Mouse (Mus musculus) cortical plate, adult 2 months (tissue): Measurements from ENCODE around the gene Igsf8.

Source experiments
- CTCF ChIP-seq: fragments of 200-500 bp; IDR thresholded peaks from 2 replicates; pipeline ENCODE4 v1.5.1; 2011; ENCODE audit warnings: mild to moderate bottlenecking, control low read depth, low read length; ENCODE audit not compliant: insufficient read depth; ENCODE audit errors: extremely low read depth
- POLR2A ChIP-seq: fragments of 200-500 bp; IDR thresholded peaks from 2 replicates; pipeline ENCODE4 v1.6.1; 2011; ENCODE audit warnings: mild to moderate bottlenecking, low read length, control low read depth; ENCODE audit not compliant: insufficient read depth; ENCODE audit errors: extremely low read depth

DNA sequence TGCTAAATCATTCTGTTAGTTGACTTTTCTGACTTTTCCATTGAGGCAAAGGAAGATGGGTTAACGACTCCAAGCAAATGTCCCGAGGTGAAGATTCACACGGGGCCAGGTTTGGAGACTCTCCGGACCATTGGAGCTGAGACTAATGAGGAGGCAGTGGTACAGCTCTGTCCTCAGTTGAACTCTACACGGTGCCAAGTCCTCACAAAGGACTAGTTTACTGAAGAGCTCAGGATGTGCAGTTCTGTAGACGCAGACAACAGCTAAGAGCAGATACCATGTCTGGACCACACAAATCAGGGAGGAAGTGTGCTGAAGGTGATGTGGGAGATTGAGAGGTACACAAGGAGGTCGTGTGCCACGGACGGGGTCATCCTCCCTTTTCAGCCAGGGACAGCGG lies 96.9 kb downstream of the Igsf8 start:
- TF ChIP-seq CTCF = no peak
- no peak for TF ChIP-seq POLR2A
